ENCODE assay signal across 15 mouse cellular contexts in genomic region chr4:139639801-139640200, GRCm38 (mm10). TPM values are rescaled to one million over a fixed set of nuclear protein-coding genes. Genes with fewer than 3 reads are reported as not detected.
DNase-seq lines count a peak whose midpoint lies in the region; ATAC-seq and TF ChIP-seq lines count a peak whose summit lies in the region.
"Had no signal": no experiment of that assay in that cellular context is flagged by ENCODE, and none has a peak within 500 bp of the region (broad histone marks: within the 10 kb centered on the region; RNA-seq: fewer than 3 reads in every experiment).

No protein-coding gene starts in this region.

- TF ChIP-seq CTCF in kidney, postnatal 0 days (IDR thresholded peaks at IDR 0.05; ENCODE audit: low read depth): no peak

- H3K4me1 ChIP-seq in forebrain, embryonic 12.5 days: peaks cover 36% of the 10 kb centered on the region
- peaks cover 7% of the 10 kb centered on the region for H3K4me1 ChIP-seq in forebrain, embryonic 15.5 days
- peaks cover 20% of the 10 kb centered on the region; the same call in 1 of the 2 replicates for H3K4me1 ChIP-seq in kidney, postnatal 0 days (replicated peaks; ENCODE audit: insufficient read depth, low read length)
- H3K4me1 ChIP-seq in neural tube, embryonic 11.5 days (ENCODE audit: control insufficient read depth, insufficient read depth, low read length): peaks cover 27% of the 10 kb centered on the region
- peaks cover 16% of the 10 kb centered on the region; the same call in 1 of the 2 replicates for H3K4me1 ChIP-seq in liver, embryonic 11.5 days (replicated peaks; ENCODE audit: control insufficient read depth, insufficient read depth, low read length)

- H3K9ac ChIP-seq in forebrain, embryonic 12.5 days: peak overlapping the region; percentile 40
- no peak overlapping the region for H3K9ac ChIP-seq in forebrain, embryonic 15.5 days (replicated peaks)
- no peak overlapping the region for H3K9ac ChIP-seq in kidney, postnatal 0 days (ENCODE audit: low read depth, low read length)
- 0 out of 2 replicates have a peak overlapping the region, but pooled peaks have one; percentile 11 for H3K9ac ChIP-seq in neural tube, embryonic 11.5 days (ENCODE audit: low read length)
- no peak overlapping the region for H3K9ac ChIP-seq in liver, embryonic 11.5 days (ENCODE audit: low read depth, low read length)
- H3K9ac ChIP-seq: limb, embryonic 15.5 days had no signal

- no peak overlapping the region for H3K4me2 ChIP-seq in forebrain, embryonic 12.5 days
- no peak overlapping the region for H3K4me2 ChIP-seq in forebrain, embryonic 15.5 days (replicated peaks)
- H3K4me2 ChIP-seq in kidney, postnatal 0 days (ENCODE audit: low read length): no peak overlapping the region
- no peak overlapping the region for H3K4me2 ChIP-seq in neural tube, embryonic 11.5 days (ENCODE audit: low read depth)
- H3K4me2 ChIP-seq in liver, embryonic 11.5 days: no peak overlapping the region
- H3K4me2 ChIP-seq: limb, embryonic 15.5 days had no signal

- H3K27me3 ChIP-seq in forebrain, embryonic 12.5 days: peaks cover 41% of the 10 kb centered on the region
- H3K27me3 ChIP-seq in forebrain, embryonic 15.5 days: peaks cover 5% of the 10 kb centered on the region; the same call in 1 of the 2 replicates
- H3K27me3 ChIP-seq in kidney, postnatal 0 days (ENCODE audit: insufficient read depth, low read length): no peaks in the 10 kb centered on the region
- H3K27me3 ChIP-seq in neural tube, embryonic 11.5 days (ENCODE audit: control insufficient read depth, insufficient read depth, low read length): peaks cover 7% of the 10 kb centered on the region; the same call in 1 of the 2 replicates
- peaks cover 23% of the 10 kb centered on the region for H3K27me3 ChIP-seq in liver, embryonic 11.5 days (replicated peaks; ENCODE audit: control insufficient read depth, insufficient read depth, low read length)

- H3K9me3 ChIP-seq in forebrain, embryonic 12.5 days: no peaks in the 10 kb centered on the region
- no peaks in the 10 kb centered on the region for H3K9me3 ChIP-seq in forebrain, embryonic 15.5 days
- H3K9me3 ChIP-seq in kidney, postnatal 0 days (replicated peaks; ENCODE audit: low read length): no peaks in the 10 kb centered on the region
- no peaks in the 10 kb centered on the region for H3K9me3 ChIP-seq in neural tube, embryonic 11.5 days (ENCODE audit: control insufficient read depth, low read length)
- H3K9me3 ChIP-seq in liver, embryonic 11.5 days (ENCODE audit: control insufficient read depth, low read length): no peaks in the 10 kb centered on the region
- H3K9me3 ChIP-seq: limb, embryonic 15.5 days had no signal

- 0 out of 2 replicates have a peak, but pooled peaks cover 10% of the 10 kb centered on the region for H3K36me3 ChIP-seq in forebrain, embryonic 12.5 days (replicated peaks)
- H3K36me3 ChIP-seq in forebrain, embryonic 15.5 days: peaks cover 2% of the 10 kb centered on the region; the same call in 1 of the 2 replicates
- peaks cover 10% of the 10 kb centered on the region for H3K36me3 ChIP-seq in kidney, postnatal 0 days (ENCODE audit: insufficient read depth, low read length)
- no peaks in the 10 kb centered on the region for H3K36me3 ChIP-seq in neural tube, embryonic 11.5 days (ENCODE audit: control insufficient read depth, insufficient read depth, low read length)
- 0 out of 2 replicates have a peak, but pooled peaks cover 3% of the 10 kb centered on the region for H3K36me3 ChIP-seq in liver, embryonic 11.5 days (ENCODE audit: control insufficient read depth, insufficient read depth, low read length)

- 34% methylated on average over 12 of the region's 12 CpGs for WGBS in forebrain, embryonic 12.5 days
- WGBS in forebrain, embryonic 15.5 days: 34% methylated on average over 12 of the region's 12 CpGs
- 13% methylated on average over 12 of the region's 12 CpGs for WGBS in kidney, postnatal 0 days
- 9% methylated on average over 12 of the region's 12 CpGs for whole genome bisulfite sequencing in neural tube, embryonic 11.5 days
- 58% methylated on average over 12 of the region's 12 CpGs for WGBS in liver, embryonic 11.5 days

- peak; percentile 31 for DNase-seq in embryo, embryonic 11.5 days (ENCODE audit: low read depth, low spot score)
- peak; percentile 80 for DNase-seq in kidney, postnatal 0 days (ENCODE audit: low spot score)
- peak; percentile 60 for DNase-seq in neural tube, embryonic 11.5 days (ENCODE audit: low spot score)
- DNase-seq in liver, embryonic 11.5 days (ENCODE audit: low spot score): no peak
- DNase-seq: cerebellum, adult 2 months; gastrocnemius, postnatal 25 days; thymus, postnatal 14 days had no signal

- H3K4me3 ChIP-seq in forebrain, embryonic 12.5 days (replicated peaks): no peak overlapping the region
- H3K4me3 ChIP-seq in forebrain, embryonic 15.5 days: no peak overlapping the region
- H3K4me3 ChIP-seq in kidney, postnatal 0 days (replicated peaks; ENCODE audit: low read depth, low read length): no peak overlapping the region
- H3K4me3 ChIP-seq in neural tube, embryonic 11.5 days (ENCODE audit: low read depth, low read length): no peak overlapping the region
- H3K4me3 ChIP-seq in liver, embryonic 11.5 days (ENCODE audit: low read depth, low read length): no peak overlapping the region
- H3K4me3 ChIP-seq: erythroblast, embryonic 14.5 days; limb, embryonic 15.5 days had no signal

- H3K27ac ChIP-seq in forebrain, embryonic 12.5 days: no peak overlapping the region
- no peak overlapping the region for H3K27ac ChIP-seq in forebrain, embryonic 15.5 days (replicated peaks)
- H3K27ac ChIP-seq in kidney, postnatal 0 days: peak overlapping the region; percentile 25; the same call in 1 of the 2 replicates
- H3K27ac ChIP-seq in neural tube, embryonic 11.5 days (ENCODE audit: low read depth, low read length): peak overlapping the region; percentile 69
- H3K27ac ChIP-seq in liver, embryonic 11.5 days (ENCODE audit: low read depth, low read length): no peak overlapping the region
- H3K27ac ChIP-seq: limb, embryonic 15.5 days had no signal

- no peak for ATAC-seq in forebrain, embryonic 12.5 days (ENCODE audit: low FRiP score)
- ATAC-seq in forebrain, embryonic 15.5 days (replicated peaks): no peak
- ATAC-seq in kidney, postnatal 0 days (replicated peaks; ENCODE audit: low FRiP score, low read depth): peak; percentile 47
- ATAC-seq in neural tube, embryonic 11.5 days (ENCODE audit: insufficient read depth, low FRiP score, low TSS enrichment): peak; percentile 28
- no peak for ATAC-seq in liver, embryonic 11.5 days (replicated peaks; ENCODE audit: low FRiP score)
- ATAC-seq in monocyte, adult 5-6 weeks (replicated peaks; ENCODE audit: insufficient number of reproducible peaks, low FRiP score, low TSS enrichment, poor library complexity, severe bottlenecking): no peak
- ATAC-seq in inflammation-experienced regulatory T-cells, adult 6 months: no peak

RNA-seq across cellular contexts. Expression of gene Tas1r2, which starts 13.5 kb away (rescaled TPM):
- not detected in 2 replicates for polyA plus RNA-seq in forebrain, embryonic 12.5 days (2016; fragmentation: Nextera tagmentation; extraction: Ambion mirVana)
- polyA plus RNA-seq in forebrain, embryonic 15.5 days (2015; fragmentation: Nextera tagmentation; extraction: Ambion mirVana): not detected in 2 replicates
- polyA plus RNA-seq in kidney, postnatal 0 days (2015; fragmentation: Nextera tagmentation; extraction: Ambion mirVana): not detected in 2 replicates
- not detected in 2 replicates for polyA plus RNA-seq in neural tube, embryonic 11.5 days (2014; fragmentation: Nextera tagmentation; extraction: Ambion mirVana)
- not detected in 2 replicates for polyA plus RNA-seq in liver, embryonic 11.5 days (2014; fragmentation: Nextera tagmentation; extraction: Ambion mirVana)
- total RNA-seq in monocyte, adult 5-6 weeks (2017): 0.53 TPM in 1 of 3 replicates, not detected in the others
- not detected for polyA plus RNA-seq in inflammation-experienced regulatory T-cells, adult 6 months (2017; shearing (Covaris generic))
- total RNA-seq: gastrocnemius, postnatal 25 days; layer of hippocampus, adult 18-20 months had no signal
- polyA plus RNA-seq: cerebellum, adult 2 months; erythroblast, embryonic 14.5 days; heart, postnatal 0 days had no signal

RNA-seq across cellular contexts. Expression of gene Aldh4a1, which starts 17.1 kb away (rescaled TPM):
- polyA plus RNA-seq in forebrain, embryonic 12.5 days (2016; fragmentation: Nextera tagmentation; extraction: Ambion mirVana): 19.0 and 19.3 TPM in 2 replicates
- polyA plus RNA-seq in forebrain, embryonic 15.5 days (2015; fragmentation: Nextera tagmentation; extraction: Ambion mirVana): 27.7 and 29.5 TPM in 2 replicates
- polyA plus RNA-seq in kidney, postnatal 0 days (2015; fragmentation: Nextera tagmentation; extraction: Ambion mirVana): 91.0 and 106 TPM in 2 replicates
- polyA plus RNA-seq in neural tube, embryonic 11.5 days (2014; fragmentation: Nextera tagmentation; extraction: Ambion mirVana): 13.9 and 16.2 TPM in 2 replicates
- polyA plus RNA-seq in liver, embryonic 11.5 days (2014; fragmentation: Nextera tagmentation; extraction: Ambion mirVana): 45.2 and 52.0 TPM in 2 replicates
- 4.5 to 8.5 TPM (median 6.2 TPM) in 3 replicates for total RNA-seq in monocyte, adult 5-6 weeks (2017)
- polyA plus RNA-seq in inflammation-experienced regulatory T-cells, adult 6 months (2017; shearing (Covaris generic)): 10 to 100 TPM in 1 of 3 experiments, 1 to 10 TPM in 2; 7.5 to 12.0 (median 8.6) TPM

RNA-seq across cellular contexts. Expression of gene Gm21969, which starts 36.8 kb away (rescaled TPM):
- polyA plus RNA-seq in forebrain, embryonic 12.5 days (2016; fragmentation: Nextera tagmentation; extraction: Ambion mirVana): not detected in 2 replicates
- not detected in 2 replicates for polyA plus RNA-seq in forebrain, embryonic 15.5 days (2015; fragmentation: Nextera tagmentation; extraction: Ambion mirVana)
- 0.04 TPM in 1 of 2 replicates, not detected in the other for polyA plus RNA-seq in kidney, postnatal 0 days (2015; fragmentation: Nextera tagmentation; extraction: Ambion mirVana)
- polyA plus RNA-seq in neural tube, embryonic 11.5 days (2014; fragmentation: Nextera tagmentation; extraction: Ambion mirVana): not detected in 2 replicates
- not detected in 2 replicates for polyA plus RNA-seq in liver, embryonic 11.5 days (2014; fragmentation: Nextera tagmentation; extraction: Ambion mirVana)
- total RNA-seq in monocyte, adult 5-6 weeks (2017): 1.4 TPM in 1 of 3 replicates, not detected in the others
- not detected for polyA plus RNA-seq in inflammation-experienced regulatory T-cells, adult 6 months (2017; shearing (Covaris generic))
- total RNA-seq: layer of hippocampus, adult 18-20 months had no signal
- polyA plus RNA-seq: heart, postnatal 0 days; limb, embryonic 15.5 days had no signal

Comparison
In these comparisons a context has a peak if more than half of its experiments do, and no peak if none do; other contexts are left out.
1. H3K9ac ChIP-seq: peak in forebrain, embryonic 12.5 days (single experiment) and neural tube, embryonic 11.5 days (single experiment); none in forebrain, embryonic 15.5 days (single experiment), kidney, postnatal 0 days (single experiment) and liver, embryonic 11.5 days (single experiment).
2. ATAC-seq: peak in kidney, postnatal 0 days (single experiment) and neural tube, embryonic 11.5 days (single experiment); none in forebrain, embryonic 12.5 days (single experiment), forebrain, embryonic 15.5 days (single experiment), liver, embryonic 11.5 days (single experiment), monocyte, adult 5-6 weeks (single experiment) and inflammation-experienced regulatory T-cells, adult 6 months (single experiment).
3. H3K27ac ChIP-seq: peak in kidney, postnatal 0 days (single experiment) and neural tube, embryonic 11.5 days (single experiment); none in forebrain, embryonic 12.5 days (single experiment), forebrain, embryonic 15.5 days (single experiment) and liver, embryonic 11.5 days (single experiment).